Mouse (Mus musculus): Measurements from ENCODE around the gene Trap1. TPM values are rescaled to one million over a fixed set of nuclear protein-coding genes. Genes with fewer than 3 reads are reported as not detected.

Gene Trap1
- polyA plus RNA-seq, 1 experiment from 2014 or later: 118 TPM

DNA sequence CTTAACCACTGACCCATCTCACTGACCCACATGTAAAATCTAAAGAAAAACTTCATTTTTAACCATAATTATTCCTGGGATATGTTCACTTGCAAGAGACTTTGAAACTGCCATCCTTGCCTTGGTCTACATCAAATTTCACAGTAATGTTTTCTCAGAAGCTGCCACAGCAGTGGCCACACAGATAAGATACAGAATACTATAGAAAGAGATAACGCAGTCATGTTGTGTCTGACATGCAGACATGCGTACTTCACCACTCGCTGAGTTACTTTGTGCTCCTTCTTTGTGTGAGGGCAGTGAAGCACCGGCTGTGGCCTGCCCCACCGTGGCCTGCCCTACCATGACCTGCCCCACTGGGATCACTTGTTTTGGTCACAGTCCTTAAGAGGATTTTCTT, 43.7 kb downstream of the Trap1 start:
- WGBS: 81% methylated on average over 5 of the region's 5 CpGs
- H3K9me3 ChIP-seq (ENCODE audit: control insufficient read depth, low read length): no peaks in the 10 kb centered on the region
- H3K4me3 ChIP-seq (ENCODE audit: low read depth, low read length): no peak overlapping the region
- no peaks in the 10 kb centered on the region for H3K27me3 ChIP-seq (replicated peaks; ENCODE audit: control insufficient read depth, insufficient read depth, low read length)
- no peak for ATAC-seq (replicated peaks; ENCODE audit: low FRiP score, low TSS enrichment, low read depth)
- DNase-seq (ENCODE audit: low spot score): no peak
- H3K36me3 ChIP-seq (ENCODE audit: control insufficient read depth, insufficient read depth, low read length): peaks cover 14% of the 10 kb centered on the region
- no peak overlapping the region for H3K9ac ChIP-seq (ENCODE audit: low read length)
- H3K27ac ChIP-seq (ENCODE audit: low read depth): no peak overlapping the region
- no peak overlapping the region for H3K4me2 ChIP-seq (ENCODE audit: low read length)
- no peaks in the 10 kb centered on the region for H3K4me1 ChIP-seq (replicated peaks; ENCODE audit: control insufficient read depth, insufficient read depth, low read length)

GRCm38 (mm10) chr16:4032341-4032748, 45.3 kb downstream of the Trap1 start:
- H3K36me3 ChIP-seq (ENCODE audit: control insufficient read depth, insufficient read depth, low read length): no peaks in the 10 kb centered on the region
- no peaks in the 10 kb centered on the region for H3K27me3 ChIP-seq (replicated peaks; ENCODE audit: control insufficient read depth, insufficient read depth, low read length)
- H3K4me3 ChIP-seq (ENCODE audit: low read depth, low read length): no peak overlapping the region
- H3K4me2 ChIP-seq (ENCODE audit: low read length): no peak overlapping the region
- no peak for ATAC-seq (replicated peaks; ENCODE audit: low FRiP score, low TSS enrichment, low read depth)
- H3K9ac ChIP-seq (ENCODE audit: low read length): no peak overlapping the region
- H3K4me1 ChIP-seq (replicated peaks; ENCODE audit: control insufficient read depth, insufficient read depth, low read length): no peaks in the 10 kb centered on the region
- H3K27ac ChIP-seq (ENCODE audit: low read depth): no peak overlapping the region
- DNase-seq (ENCODE audit: low spot score): no peak
- H3K9me3 ChIP-seq (ENCODE audit: control insufficient read depth, low read length): no peaks in the 10 kb centered on the region
- WGBS: 82% methylated on average over 6 of the region's 6 CpGs

DNA sequence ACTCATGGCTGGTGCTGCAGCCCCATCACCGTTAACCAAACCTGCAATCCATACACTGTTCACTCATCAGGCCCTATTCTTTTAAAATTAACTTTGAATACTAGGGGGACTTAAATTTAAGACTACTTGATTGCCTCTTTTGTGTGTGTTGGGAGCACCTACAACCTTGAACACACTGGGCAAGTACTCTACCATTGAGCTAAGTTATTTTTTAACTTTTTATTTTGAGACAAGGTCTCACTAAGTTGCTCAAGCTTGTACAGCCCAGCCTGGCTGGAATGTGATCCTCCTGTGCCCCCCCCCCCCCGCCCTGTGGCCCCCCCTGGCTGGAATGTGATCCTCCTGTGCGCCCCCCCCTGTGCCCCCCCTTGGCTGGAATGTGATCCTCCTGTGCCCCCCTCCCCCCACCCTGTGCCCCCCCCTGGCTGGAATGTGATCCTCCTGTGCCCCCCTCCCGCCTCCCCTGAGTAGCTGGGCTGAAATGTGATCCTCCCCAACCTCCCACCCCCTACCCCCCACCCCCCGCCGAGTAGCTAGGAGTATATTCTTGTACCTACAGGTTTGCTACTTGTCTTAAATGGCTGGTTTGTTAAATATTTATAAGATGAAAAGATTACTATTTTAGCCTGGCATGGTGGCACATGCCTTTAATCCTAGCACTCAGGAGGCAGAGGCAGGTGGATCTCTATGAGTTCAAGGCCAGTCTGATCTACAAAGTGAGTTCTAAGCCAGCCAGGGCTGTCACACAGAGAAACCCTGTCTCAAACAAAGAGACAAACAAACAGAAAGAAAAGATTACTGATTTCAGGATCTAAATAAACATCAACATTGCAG, 46.0 kb downstream of the Trap1 start:
- Histone ChIP-seq H3K36me3 (ENCODE audit: control insufficient read depth, insufficient read depth, low read length) (no peaks in the 10 kb centered on the region), H3K27ac (ENCODE audit: low read depth) (no peak overlapping the region), H3K9me3 (ENCODE audit: control insufficient read depth, low read length) (no peaks in the 10 kb centered on the region), H3K4me3 (ENCODE audit: low read depth, low read length) (no peak overlapping the region), H3K4me2 (ENCODE audit: low read length) (no peak overlapping the region), H3K4me1 (replicated peaks; ENCODE audit: control insufficient read depth, insufficient read depth, low read length) (no peaks in the 10 kb centered on the region), H3K27me3 (replicated peaks; ENCODE audit: control insufficient read depth, insufficient read depth, low read length) (no peaks in the 10 kb centered on the region), H3K9ac (ENCODE audit: low read length) (no peak overlapping the region)
- no peak for DNase-seq (ENCODE audit: low spot score)
- WGBS: 53% methylated on average over 4 of the region's 6 CpGs
- ATAC-seq (replicated peaks; ENCODE audit: low FRiP score, low TSS enrichment, low read depth): no peak

DNA sequence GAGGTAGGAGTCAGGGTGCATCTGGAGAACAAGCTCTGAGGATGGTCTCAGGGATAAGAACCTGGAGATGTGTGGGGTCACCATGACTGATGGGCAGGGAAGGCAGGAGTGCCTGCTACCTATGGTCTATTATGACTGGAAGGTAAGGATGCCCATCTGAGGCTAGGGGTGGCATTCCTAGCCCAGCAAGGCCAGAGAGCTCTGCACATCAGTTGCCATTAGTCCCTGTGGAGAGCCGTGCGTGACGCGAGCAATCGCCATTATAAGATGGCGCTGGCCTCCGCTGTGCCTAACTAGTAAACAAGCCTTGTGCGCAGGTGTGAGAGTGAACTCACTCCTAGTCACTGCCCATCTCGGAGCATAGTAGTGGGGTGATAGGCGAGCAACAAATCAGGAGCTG, 47.1 kb downstream of the Trap1 start:
- Histone ChIP-seq H3K36me3 (ENCODE audit: control insufficient read depth, insufficient read depth, low read length) (no peaks in the 10 kb centered on the region), H3K4me3 (ENCODE audit: low read depth, low read length) (no peak overlapping the region), H3K27me3 (replicated peaks; ENCODE audit: control insufficient read depth, insufficient read depth, low read length) (no peaks in the 10 kb centered on the region), H3K4me2 (ENCODE audit: low read length) (no peak overlapping the region), H3K9ac (ENCODE audit: low read length) (no peak overlapping the region), H3K9me3 (ENCODE audit: control insufficient read depth, low read length) (no peaks in the 10 kb centered on the region), H3K4me1 (replicated peaks; ENCODE audit: control insufficient read depth, insufficient read depth, low read length) (no peaks in the 10 kb centered on the region), H3K27ac (ENCODE audit: low read depth) (no peak overlapping the region)
- ATAC-seq (replicated peaks; ENCODE audit: low FRiP score, low TSS enrichment, low read depth) (no peak), DNase-seq (ENCODE audit: low spot score) (no peak)
- WGBS: 94% methylated on average over 10 of the region's 10 CpGs

DNA sequence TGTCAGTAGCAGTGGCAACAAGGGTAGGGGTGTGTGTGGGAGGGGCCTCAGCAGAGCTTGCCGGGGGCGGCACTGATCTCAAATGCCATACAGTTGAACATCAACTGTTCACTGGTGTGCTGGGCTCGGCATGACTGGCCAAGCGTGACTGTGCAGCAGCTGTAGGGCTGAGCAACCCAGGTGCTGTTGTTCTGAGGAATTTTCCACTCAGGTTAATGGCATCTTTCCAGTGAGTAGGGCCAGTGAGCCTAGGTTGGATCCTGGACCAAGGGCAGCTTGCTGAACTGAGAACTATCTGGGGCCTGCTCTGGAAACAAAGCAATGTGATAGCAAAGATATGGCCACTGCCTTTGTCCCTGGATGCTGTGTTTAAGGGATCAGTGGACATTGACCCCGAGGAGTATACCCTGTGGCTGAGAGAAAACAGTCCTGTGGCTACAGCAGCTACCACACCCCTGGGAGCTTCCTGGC, 48.2 kb downstream of the Trap1 start:
- H3K9ac ChIP-seq (ENCODE audit: low read length): no peak overlapping the region
- 86% methylated on average over 5 of the region's 5 CpGs for WGBS
- no peaks in the 10 kb centered on the region for H3K27me3 ChIP-seq (replicated peaks; ENCODE audit: control insufficient read depth, insufficient read depth, low read length)
- no peak overlapping the region for H3K27ac ChIP-seq (ENCODE audit: low read depth)
- no peaks in the 10 kb centered on the region for H3K4me1 ChIP-seq (replicated peaks; ENCODE audit: control insufficient read depth, insufficient read depth, low read length)
- H3K4me3 ChIP-seq (ENCODE audit: low read depth, low read length): no peak overlapping the region
- no peak overlapping the region for H3K4me2 ChIP-seq (ENCODE audit: low read length)
- H3K9me3 ChIP-seq (ENCODE audit: control insufficient read depth, low read length): no peaks in the 10 kb centered on the region
- no peak for ATAC-seq (replicated peaks; ENCODE audit: low FRiP score, low TSS enrichment, low read depth)
- no peak for DNase-seq (ENCODE audit: low spot score)
- H3K36me3 ChIP-seq (ENCODE audit: control insufficient read depth, insufficient read depth, low read length): no peaks in the 10 kb centered on the region

DNA sequence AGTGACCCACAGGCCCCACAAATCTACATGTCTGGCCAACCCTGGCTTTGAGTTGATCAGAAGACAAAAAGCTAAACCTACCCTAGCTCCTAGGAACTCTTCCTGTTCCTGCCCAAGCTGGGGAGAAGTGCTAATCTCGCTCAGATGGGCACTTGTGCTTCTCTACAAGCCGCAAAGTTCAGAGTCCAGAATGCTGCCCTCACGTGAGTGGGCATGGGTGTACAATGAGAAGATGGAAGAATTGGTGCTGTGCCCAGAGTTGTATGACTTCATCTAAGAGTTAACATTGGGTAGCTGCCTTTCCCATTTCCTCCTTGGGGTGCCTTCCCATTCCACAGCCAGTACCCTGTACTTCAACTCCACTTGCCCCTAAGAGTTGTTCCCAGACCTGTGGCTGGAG, 50.4 kb downstream of the Trap1 start:
- Histone ChIP-seq H3K4me2 (ENCODE audit: low read length) (no peak overlapping the region), H3K9me3 (ENCODE audit: control insufficient read depth, low read length) (no peaks in the 10 kb centered on the region), H3K27me3 (replicated peaks; ENCODE audit: control insufficient read depth, insufficient read depth, low read length) (no peaks in the 10 kb centered on the region), H3K4me1 (replicated peaks; ENCODE audit: control insufficient read depth, insufficient read depth, low read length) (no peaks in the 10 kb centered on the region), H3K9ac (ENCODE audit: low read length) (no peak overlapping the region), H3K4me3 (ENCODE audit: low read depth, low read length) (no peak overlapping the region), H3K36me3 (ENCODE audit: control insufficient read depth, insufficient read depth, low read length) (no peaks in the 10 kb centered on the region), H3K27ac (ENCODE audit: low read depth) (no peak overlapping the region)
- ATAC-seq (replicated peaks; ENCODE audit: low FRiP score, low TSS enrichment, low read depth): no peak
- DNase-seq (ENCODE audit: low spot score): no peak
- 81% methylated on average over 3 of the region's 3 CpGs for WGBS

- Histone ChIP-seq H3K4me2 (ENCODE audit: low read length) (no peak overlapping the region), H3K27me3 (replicated peaks; ENCODE audit: control insufficient read depth, insufficient read depth, low read length) (no peaks in the 10 kb centered on the region), H3K36me3 (ENCODE audit: control insufficient read depth, insufficient read depth, low read length) (no peaks in the 10 kb centered on the region), H3K9me3 (ENCODE audit: control insufficient read depth, low read length) (no peaks in the 10 kb centered on the region), H3K9ac (ENCODE audit: low read length) (no peak overlapping the region), H3K4me1 (replicated peaks; ENCODE audit: control insufficient read depth, insufficient read depth, low read length) (no peaks in the 10 kb centered on the region), H3K27ac (ENCODE audit: low read depth) (no peak overlapping the region), H3K4me3 (ENCODE audit: low read depth, low read length) (no peak overlapping the region)
- ATAC-seq (replicated peaks; ENCODE audit: low FRiP score, low TSS enrichment, low read depth): no peak
- DNase-seq (ENCODE audit: low spot score): no peak
- WGBS: 56% methylated on average over 1 of the region's 1 CpGs
These were observed 51.0 kb downstream of the Trap1 start for GRCm38 (mm10) chr16:4026672-4027071.

GRCm38 (mm10) chr16:4022719-4023118, 54.9 kb downstream of the Trap1 start:
- 73% methylated on average over 4 of the region's 4 CpGs for WGBS
- H3K4me1 ChIP-seq (replicated peaks; ENCODE audit: control insufficient read depth, insufficient read depth, low read length): no peaks in the 10 kb centered on the region
- no peak overlapping the region for H3K9ac ChIP-seq (ENCODE audit: low read length)
- no peak overlapping the region for H3K4me3 ChIP-seq (ENCODE audit: low read depth, low read length)
- no peaks in the 10 kb centered on the region for H3K9me3 ChIP-seq (ENCODE audit: control insufficient read depth, low read length)
- no peaks in the 10 kb centered on the region for H3K36me3 ChIP-seq (ENCODE audit: control insufficient read depth, insufficient read depth, low read length)
- ATAC-seq (replicated peaks; ENCODE audit: low FRiP score, low TSS enrichment, low read depth) (no peak), DNase-seq (ENCODE audit: low spot score) (no peak)
- no peaks in the 10 kb centered on the region for H3K27me3 ChIP-seq (replicated peaks; ENCODE audit: control insufficient read depth, insufficient read depth, low read length)
- no peak overlapping the region for H3K27ac ChIP-seq (ENCODE audit: low read depth)
- H3K4me2 ChIP-seq (ENCODE audit: low read length): no peak overlapping the region

DNA sequence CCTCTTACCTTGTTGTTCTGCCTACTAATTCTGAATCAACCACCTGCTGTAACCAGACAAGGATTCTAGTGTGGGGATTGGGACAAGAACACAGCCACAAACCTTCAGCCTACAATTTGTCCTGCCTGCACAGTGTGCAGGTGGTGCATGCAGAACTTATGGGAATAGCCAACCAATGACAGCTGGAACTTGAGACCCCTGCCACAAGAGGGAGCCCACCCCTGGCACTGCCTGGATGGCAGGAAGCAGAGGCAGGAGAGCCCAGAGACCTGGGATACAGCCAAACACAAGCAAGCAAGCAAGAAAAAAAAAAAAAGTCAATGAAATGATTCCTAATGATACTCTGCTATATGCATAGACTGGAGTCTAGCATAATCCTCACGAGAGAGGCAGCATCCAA, 56.4 kb downstream of the Trap1 start:
- Histone ChIP-seq H3K27me3 (replicated peaks; ENCODE audit: control insufficient read depth, insufficient read depth, low read length) (no peaks in the 10 kb centered on the region), H3K4me2 (ENCODE audit: low read length) (no peak overlapping the region), H3K27ac (ENCODE audit: low read depth) (no peak overlapping the region), H3K36me3 (ENCODE audit: control insufficient read depth, insufficient read depth, low read length) (no peaks in the 10 kb centered on the region), H3K4me1 (replicated peaks; ENCODE audit: control insufficient read depth, insufficient read depth, low read length) (no peaks in the 10 kb centered on the region), H3K4me3 (ENCODE audit: low read depth, low read length) (no peak overlapping the region), H3K9me3 (ENCODE audit: control insufficient read depth, low read length) (no peaks in the 10 kb centered on the region), H3K9ac (ENCODE audit: low read length) (no peak overlapping the region)
- DNase-seq (ENCODE audit: low spot score) (no peak), ATAC-seq (replicated peaks; ENCODE audit: low FRiP score, low TSS enrichment, low read depth) (no peak)
- WGBS: 89% methylated on average over 1 of the region's 1 CpGs

Measured in intestine, embryonic 14.5 days (tissue).